Mouse (Mus musculus) spleen, adult 2 months (tissue): ENCODE results near the gene Pla2g12b.

Source experiments
- CTCF ChIP-seq: fragments of 200-500 bp; IDR thresholded peaks from 2 replicates; pipeline ENCODE4 v1.5.1; 2011; ENCODE audit warnings: mild to moderate bottlenecking, inconsistent platforms; ENCODE audit not compliant: insufficient read depth, insufficient read length, insufficient replicate concordance; ENCODE audit errors: extremely low read depth
- POLR2A ChIP-seq: fragments of 200-500 bp; IDR thresholded peaks from 2 replicates; pipeline ENCODE4 v1.6.1; 2011; ENCODE audit warnings: low read depth, low read length, inconsistent platforms

GRCm38 (mm10) chr10:59413711-59414110 lies 10.3 kb downstream of the Pla2g12b start:
- TF ChIP-seq CTCF, result no peak
- TF ChIP-seq POLR2A, result no peak
